Mouse (Mus musculus): ENCODE measurements around the gene Caml. TPM values are rescaled to one million over a fixed set of nuclear protein-coding genes. Genes with fewer than 3 reads are reported as not detected.
A peak's percentile ranks its signal among the peaks of the same experiment; 100 is the strongest.
"Not testable (repeated sequence)": the region's sequence is repeated elsewhere in the genome, so short reads cannot be mapped to it uniquely, and the experiment has no call there.

Gene Caml
- 59.1 and 60.5 TPM in 2 replicates for polyA plus RNA-seq (2016; fragmentation: Nextera tagmentation; extraction: Ambion mirVana)

GRCm38 (mm10) chr13:55622649-55623541 lies at the start of gene Caml:
Caml (plus strand) TSS chr13:55623005.
- H3K4me3 ChIP-seq (replicated peaks) = peak within 1 kb of the TSS; percentile 78
- ATAC-seq (ENCODE audit: insufficient number of reproducible peaks, insufficient read depth, low FRiP score, low TSS enrichment, low read depth) = peak; percentile 99
- H3K9me3 ChIP-seq = no peaks in the 10 kb centered on the region
- peaks cover 22% of the 10 kb centered on the region for H3K4me1 ChIP-seq (replicated peaks)
- WGBS = under 1% methylated on average over 59 of the region's 59 CpGs
- peak within 1 kb of the TSS; percentile 83 for H3K9ac ChIP-seq (replicated peaks)
- H3K4me2 ChIP-seq = peak within 1 kb of the TSS; percentile 83
- H3K27me3 ChIP-seq = no peaks in the 10 kb centered on the region; the same call in 1 of the 2 replicates
- H3K36me3 ChIP-seq = peaks cover 24% of the 10 kb centered on the region
- H3K27ac ChIP-seq = peak within 1 kb of the TSS; percentile 87

- no peak within 1 kb of the TSS for H3K4me3 ChIP-seq (replicated peaks)
- H3K9me3 ChIP-seq = peaks cover 5% of the 10 kb centered on the region; the same call in 1 of the 2 replicates
- no peak within 1 kb of the TSS for H3K9ac ChIP-seq (replicated peaks)
- peaks cover 17% of the 10 kb centered on the region for H3K4me1 ChIP-seq (replicated peaks)
- no peaks in the 10 kb centered on the region for H3K27me3 ChIP-seq
- no peaks in the 10 kb centered on the region; the same call in 1 of the 2 replicates for H3K36me3 ChIP-seq
- ATAC-seq (ENCODE audit: insufficient number of reproducible peaks, insufficient read depth, low FRiP score, low TSS enrichment, low read depth) = no peak
- WGBS = 97% methylated on average over 2 of the region's 2 CpGs
- H3K4me2 ChIP-seq = no peak within 1 kb of the TSS
- H3K27ac ChIP-seq = no peak within 1 kb of the TSS
Observed at GRCm38 (mm10) chr13:55573432-55573831, 49.4 kb upstream of the Caml start, which contains the start of gene Tmed9. Tmed9 (plus strand) TSS chr13:55573732.

- ATAC-seq (ENCODE audit: insufficient number of reproducible peaks, insufficient read depth, low FRiP score, low TSS enrichment, low read depth) = no peak
- H3K9me3 ChIP-seq = peaks cover 5% of the 10 kb centered on the region; the same call in 1 of the 2 replicates
- peaks cover 12% of the 10 kb centered on the region for H3K4me1 ChIP-seq (replicated peaks)
- H3K4me2 ChIP-seq = no peak overlapping the region
- no peak overlapping the region for H3K9ac ChIP-seq (replicated peaks)
- H3K27ac ChIP-seq = no peak overlapping the region
- WGBS = 72% methylated on average over 5 of the region's 5 CpGs
- no peaks in the 10 kb centered on the region; the same call in 1 of the 2 replicates for H3K36me3 ChIP-seq
- H3K4me3 ChIP-seq (replicated peaks) = no peak overlapping the region
- H3K27me3 ChIP-seq = no peaks in the 10 kb centered on the region
Observed at GRCm38 (mm10) chr13:55574321-55574720, 48.5 kb upstream of the Caml start.

DNA sequence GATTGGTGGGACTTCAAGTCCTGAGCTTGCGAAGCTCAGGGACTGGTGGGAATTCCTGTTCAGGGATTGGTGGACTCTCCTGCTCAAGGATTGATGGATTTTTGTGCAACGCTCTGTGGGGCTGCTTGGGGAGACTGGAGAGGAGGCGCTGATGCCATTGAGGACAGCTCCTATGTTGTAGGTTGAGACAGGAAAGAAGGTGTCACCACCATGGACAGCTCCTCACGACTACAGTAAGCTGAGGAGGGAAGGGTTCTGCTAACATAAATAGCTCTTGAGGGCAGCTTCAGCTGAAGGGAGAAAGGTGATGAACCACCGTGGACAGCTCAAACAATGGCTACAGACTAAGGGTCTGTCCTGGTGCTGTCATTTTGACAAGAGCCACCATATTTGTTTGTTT lies 46.9 kb upstream of the Caml start:
- Histone ChIP-seq H3K9ac (replicated peaks) (no peak overlapping the region), H3K9me3 (peaks cover 5% of the 10 kb centered on the region; the same call in 1 of the 2 replicates), H3K27me3 (no peaks in the 10 kb centered on the region), H3K4me2 (no peak overlapping the region), H3K36me3 (no peaks in the 10 kb centered on the region), H3K27ac (no peak overlapping the region), H3K4me3 (replicated peaks) (no peak overlapping the region), H3K4me1 (replicated peaks) (peaks cover 6% of the 10 kb centered on the region)
- ATAC-seq (ENCODE audit: insufficient number of reproducible peaks, insufficient read depth, low FRiP score, low TSS enrichment, low read depth) = no peak
- 66% methylated on average over 5 of the region's 5 CpGs for WGBS

DNA sequence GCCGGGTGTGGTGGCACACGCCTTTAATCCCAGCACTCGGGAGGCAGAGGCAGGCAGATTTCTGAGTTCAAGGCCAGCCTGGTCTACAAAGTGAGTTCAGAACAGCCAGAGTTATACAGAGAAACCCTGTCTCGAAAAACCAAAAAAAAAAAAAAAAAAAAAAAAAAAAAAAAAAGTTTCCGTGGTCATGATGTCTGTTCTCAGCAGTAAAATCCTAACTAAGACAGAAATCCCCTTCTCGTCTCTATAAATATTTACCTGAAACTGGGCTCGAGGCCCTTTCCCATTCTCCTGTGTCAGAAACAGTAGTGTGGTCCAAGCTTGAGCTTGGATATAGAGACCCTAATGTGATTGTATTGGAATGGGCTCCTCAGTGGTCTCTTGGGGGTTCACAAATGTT lies 45.9 kb upstream of the Caml start:
- H3K9me3 ChIP-seq; H3K9ac ChIP-seq (replicated peaks); H3K4me2 ChIP-seq; H3K4me1 ChIP-seq (replicated peaks); H3K27ac ChIP-seq; H3K27me3 ChIP-seq; H3K4me3 ChIP-seq (replicated peaks); H3K36me3 ChIP-seq; ATAC-seq (ENCODE audit: insufficient number of reproducible peaks, insufficient read depth, low FRiP score, low TSS enrichment, low read depth): not testable (repeated sequence)
- 91% methylated on average over 7 of the region's 7 CpGs for WGBS

DNA sequence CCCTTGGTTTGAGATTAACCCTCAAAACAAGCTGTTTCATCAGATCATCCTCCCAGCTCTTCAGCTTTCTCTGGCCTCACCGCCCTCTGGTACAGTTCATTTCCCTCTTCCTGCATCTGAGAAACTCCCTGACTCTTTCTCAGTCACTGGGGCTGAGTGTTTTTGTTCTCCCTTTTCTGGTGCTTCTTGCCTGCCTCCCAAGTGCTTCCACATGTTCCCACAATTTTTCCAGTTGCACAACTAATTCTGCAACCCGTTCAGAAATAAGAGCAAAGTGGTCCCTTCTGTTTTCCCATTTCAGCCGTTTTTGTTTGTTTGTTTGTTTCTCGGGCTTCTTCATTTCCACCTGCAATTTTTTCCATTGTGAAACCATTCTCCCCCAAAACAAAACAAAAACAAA lies 44.7 kb upstream of the Caml start:
- Histone ChIP-seq H3K27me3 (no peaks in the 10 kb centered on the region), H3K9me3 (peaks cover 5% of the 10 kb centered on the region; the same call in 1 of the 2 replicates), H3K9ac (replicated peaks) (no peak overlapping the region), H3K4me1 (replicated peaks) (no peaks in the 10 kb centered on the region), H3K36me3 (no peaks in the 10 kb centered on the region), H3K4me3 (replicated peaks) (no peak overlapping the region), H3K27ac (no peak overlapping the region), H3K4me2 (no peak overlapping the region)
- ATAC-seq (ENCODE audit: insufficient number of reproducible peaks, insufficient read depth, low FRiP score, low TSS enrichment, low read depth) = no peak
- WGBS = 75% methylated on average over 4 of the region's 4 CpGs

DNA sequence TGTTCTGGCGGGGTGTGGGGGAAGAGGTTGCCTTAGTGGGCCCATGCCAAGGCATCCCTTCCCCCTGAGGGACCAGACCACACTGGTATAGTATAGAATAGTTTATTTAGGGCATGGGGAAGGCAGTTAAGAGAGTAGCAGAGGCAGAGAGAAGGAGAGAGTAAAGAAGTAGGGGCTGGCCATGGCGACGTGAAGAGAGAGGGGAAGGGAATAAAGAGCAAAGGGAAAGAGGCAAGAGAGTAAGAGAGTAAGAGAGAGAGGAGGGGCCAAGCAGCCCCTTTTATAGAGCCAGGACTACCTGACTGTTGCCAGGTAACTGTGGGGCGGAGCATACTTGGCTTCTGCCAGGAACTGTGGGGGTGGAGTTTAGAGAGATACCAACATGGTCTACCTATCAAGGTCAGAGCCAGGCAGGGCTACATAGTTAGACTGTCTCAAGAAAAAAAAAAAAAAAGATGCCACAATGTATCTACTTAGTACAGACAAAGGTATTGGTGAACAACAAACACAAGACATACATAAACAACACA lies 30.8 kb upstream of the Caml start:
- no peak overlapping the region for H3K27ac ChIP-seq
- ATAC-seq (ENCODE audit: insufficient number of reproducible peaks, insufficient read depth, low FRiP score, low TSS enrichment, low read depth) = peak; percentile 28; the same call in 1 of the 2 replicates
- WGBS = 67% methylated on average over 4 of the region's 4 CpGs
- H3K9ac ChIP-seq (replicated peaks) = no peak overlapping the region
- no peaks in the 10 kb centered on the region for H3K9me3 ChIP-seq
- H3K36me3 ChIP-seq = peaks cover 28% of the 10 kb centered on the region
- H3K4me3 ChIP-seq (replicated peaks) = no peak overlapping the region
- H3K4me1 ChIP-seq (replicated peaks) = peaks cover 12% of the 10 kb centered on the region
- H3K27me3 ChIP-seq = no peaks in the 10 kb centered on the region; the same call in 1 of the 2 replicates
- peak overlapping the region; percentile 76; the same call in 1 of the 2 replicates for H3K4me2 ChIP-seq

DNA sequence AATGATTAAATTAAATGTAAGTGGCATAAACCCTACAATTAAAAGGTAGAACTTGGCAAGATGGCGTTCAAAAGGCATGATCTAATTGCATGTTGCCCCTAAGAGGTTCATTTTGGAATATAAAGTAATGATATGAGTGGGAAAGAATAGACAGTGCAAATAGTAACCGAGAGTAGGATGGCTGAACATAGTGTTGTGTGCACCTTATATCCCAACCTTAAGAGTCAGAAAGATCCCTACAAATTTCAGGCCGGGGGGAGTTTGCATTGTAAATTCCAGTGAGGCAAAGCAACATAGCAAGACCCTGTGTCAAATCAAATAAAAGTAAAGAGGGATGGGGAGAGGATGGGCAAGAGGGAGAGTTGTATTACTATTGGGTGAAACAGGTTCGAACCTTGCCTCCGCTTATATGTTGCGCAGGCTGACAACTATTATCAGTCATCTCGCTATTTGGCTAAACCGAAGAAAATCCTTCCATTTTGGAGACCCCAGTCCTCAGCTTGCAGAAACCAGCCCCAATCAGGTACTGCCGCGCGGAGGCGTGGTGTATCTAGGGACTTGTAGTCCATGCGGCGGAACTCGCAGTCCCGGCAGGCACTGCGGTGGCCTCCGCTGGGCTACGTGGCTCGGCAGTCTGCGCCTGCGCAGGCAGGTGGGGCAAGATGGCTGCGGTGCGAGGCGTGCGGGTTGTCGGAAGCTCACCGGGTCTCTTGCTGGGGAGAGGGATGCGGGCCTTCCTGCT lies 30.1 kb upstream of the Caml start:
- peaks cover 35% of the 10 kb centered on the region for H3K36me3 ChIP-seq
- H3K27me3 ChIP-seq = no peaks in the 10 kb centered on the region; the same call in 1 of the 2 replicates
- H3K4me2 ChIP-seq = peak overlapping the region; percentile 76
- no peaks in the 10 kb centered on the region for H3K9me3 ChIP-seq
- peaks cover 12% of the 10 kb centered on the region for H3K4me1 ChIP-seq (replicated peaks)
- WGBS = 5% methylated on average over 29 of the region's 29 CpGs
- peak overlapping the region; percentile 53 for H3K27ac ChIP-seq
- H3K4me3 ChIP-seq (replicated peaks) = peak overlapping the region; percentile 81
- peak; percentile 96 for ATAC-seq (ENCODE audit: insufficient number of reproducible peaks, insufficient read depth, low FRiP score, low TSS enrichment, low read depth)
- peak overlapping the region; percentile 88 for H3K9ac ChIP-seq (replicated peaks)

GRCm38 (mm10) chr13:55593254-55593747 lies 29.5 kb upstream of the Caml start:
- H3K4me3 ChIP-seq (replicated peaks) = peak overlapping the region; percentile 81
- peak overlapping the region; percentile 76 for H3K4me2 ChIP-seq
- H3K27me3 ChIP-seq = no peaks in the 10 kb centered on the region; the same call in 1 of the 2 replicates
- H3K4me1 ChIP-seq (replicated peaks) = peaks cover 12% of the 10 kb centered on the region
- no peaks in the 10 kb centered on the region for H3K9me3 ChIP-seq
- ATAC-seq (ENCODE audit: insufficient number of reproducible peaks, insufficient read depth, low FRiP score, low TSS enrichment, low read depth) = peak; percentile 61
- H3K9ac ChIP-seq (replicated peaks) = peak overlapping the region; percentile 88
- H3K36me3 ChIP-seq = peaks cover 41% of the 10 kb centered on the region
- H3K27ac ChIP-seq = peak overlapping the region; percentile 53
- under 1% methylated on average over 31 of the region's 31 CpGs for whole genome bisulfite sequencing

- ATAC-seq (ENCODE audit: insufficient number of reproducible peaks, insufficient read depth, low FRiP score, low TSS enrichment, low read depth) = no peak
- 91% methylated on average over 12 of the region's 12 CpGs for WGBS
- no peak overlapping the region for H3K27ac ChIP-seq
- no peak overlapping the region for H3K9ac ChIP-seq (replicated peaks)
- no peak overlapping the region for H3K4me3 ChIP-seq (replicated peaks)
- H3K4me1 ChIP-seq (replicated peaks) = peaks cover 12% of the 10 kb centered on the region
- H3K27me3 ChIP-seq = no peaks in the 10 kb centered on the region; the same call in 1 of the 2 replicates
- peaks cover 44% of the 10 kb centered on the region for H3K36me3 ChIP-seq
- no peaks in the 10 kb centered on the region for H3K9me3 ChIP-seq
- no peak overlapping the region for H3K4me2 ChIP-seq
Observed at GRCm38 (mm10) chr13:55595375-55595774, 27.4 kb upstream of the Caml start.
